Mouse (Mus musculus): Measurements from ENCODE around the gene Dgki.

DNA sequence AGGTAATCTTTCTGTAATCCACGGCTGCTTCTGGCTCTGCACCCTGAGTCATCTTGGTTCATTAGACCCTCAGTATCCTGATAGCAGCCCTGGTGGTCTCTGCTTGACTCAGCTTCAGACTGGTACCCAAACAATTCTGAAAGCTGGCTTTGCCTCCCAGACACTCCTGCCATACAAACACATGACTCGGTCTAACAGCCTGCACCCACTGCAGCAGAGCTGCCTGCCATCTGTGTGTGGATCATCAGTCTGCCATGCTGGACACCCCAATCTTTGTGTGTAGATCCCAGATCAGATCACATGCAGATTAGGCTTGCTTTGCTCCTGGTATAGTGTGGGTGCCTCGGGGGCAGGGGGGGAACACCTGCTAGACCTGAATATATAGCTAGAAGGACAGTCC is 180.8 kb downstream of the Dgki start:
- no peak for TF ChIP-seq CHD2 (IDR thresholded peaks at IDR 0.05; ENCODE audit: low read depth, low read length)
- no peak for TF ChIP-seq ZNF384 (IDR thresholded peaks at IDR 0.05; ENCODE audit: low read depth, low read length)
- TF ChIP-seq MAFK (IDR thresholded peaks at IDR 0.05; ENCODE audit: insufficient read depth, low read depth, low read length) = no peak
- TF ChIP-seq ZC3H11A (IDR thresholded peaks at IDR 0.05; ENCODE audit: borderline replicate concordance, low read depth, low read length) = no peak

Data from ES-E14 (cell line).